Mouse (Mus musculus) olfactory bulb, adult 2 months (tissue): ENCODE measurements around the gene Tmigd1.

Source experiments
- CTCF ChIP-seq: fragments of 200-500 bp; IDR thresholded peaks from 2 replicates; pipeline ENCODE4 v1.5.1; 2012; ENCODE audit warnings: low read depth, mild to moderate bottlenecking, low read length, moderate library complexity; ENCODE audit not compliant: insufficient read depth
- POLR2A ChIP-seq: fragments of 200-500 bp; IDR thresholded peaks from 2 replicates; pipeline ENCODE4 v1.6.1; 2012; ENCODE audit warnings: mild to moderate bottlenecking, low read depth, low read length, moderate library complexity; ENCODE audit not compliant: insufficient read depth

DNA sequence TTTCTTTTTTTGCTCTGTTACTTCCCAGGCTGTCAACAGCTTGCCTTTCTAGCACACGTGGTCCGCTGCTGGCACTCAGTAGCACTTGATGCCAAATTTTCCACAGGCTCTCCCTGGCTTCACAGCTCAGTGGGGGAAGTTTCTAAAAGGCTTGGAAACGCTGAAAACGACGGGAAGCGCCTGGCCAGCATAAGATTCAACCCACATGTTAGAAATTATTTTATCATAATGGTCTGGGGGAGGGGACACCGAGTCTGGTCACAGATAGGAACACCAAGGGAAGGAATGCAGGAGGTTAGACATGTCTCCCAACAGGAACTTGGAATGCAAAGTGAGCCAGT lies 10.1 kb downstream of the Tmigd1 start:
- TF ChIP-seq CTCF, result no peak
- TF ChIP-seq POLR2A, result no peak
